Mouse (Mus musculus) adrenal gland, adult 2 months (tissue): ENCODE data around the gene Frmpd4. TPM values are rescaled to one million over a fixed set of nuclear protein-coding genes. Genes with fewer than 3 reads are reported as not detected.

Experiments used
- DNase-seq: peaks from one replicate; pipeline ENCODE4 v3.0.0; 2021
- polyA plus RNA-seq: library from polyadenylated mRNA; depleted of rRNA; stranded (reverse); fragments of >200 nt; gene quantifications from 2 replicates; pipeline ENCODE4 v1.2.3, GENCODE M21; 2012; rRNA removed
- total RNA-seq, 2 experiments: library from RNA; stranded (reverse); gene quantifications; 2 replicates each; pipeline ENCODE4 v1.2.3; 2021

Frmpd4 gene
- total and polyA plus RNA-seq, 3 experiments, result 0.64 to 4.4 (median 3.9) TPM

GRCm38 (mm10) chrX:167552827-167553226, 1024.2 kb downstream of the Frmpd4 start:
- DNase-seq, result no peak

GRCm38 (mm10) chrX:167523151-167523550, 1053.9 kb downstream of the Frmpd4 start:
- DNase-seq, result no peak

GRCm38 (mm10) chrX:167522528-167522927, 1054.5 kb downstream of the Frmpd4 start:
- no peak for DNase-seq

GRCm38 (mm10) chrX:167518440-167518839, 1058.6 kb downstream of the Frmpd4 start:
- no peak for DNase-seq

GRCm38 (mm10) chrX:167497780-167498179, 1079.3 kb downstream of the Frmpd4 start:
- peak; percentile 50 for DNase-seq

- DNase-seq, result no peak
Observed at GRCm38 (mm10) chrX:167492265-167492664, 1084.8 kb downstream of the Frmpd4 start.

- no peak for DNase-seq
Observed at GRCm38 (mm10) chrX:167491589-167492207, 1085.3 kb downstream of the Frmpd4 start.

- DNase-seq, result peak; percentile 10
Observed at GRCm38 (mm10) chrX:167483409-167484177, 1093.4 kb downstream of the Frmpd4 start.

GRCm38 (mm10) chrX:167477636-167478035, 1099.4 kb downstream of the Frmpd4 start:
- DNase-seq, result no peak

GRCm38 (mm10) chrX:167434883-167435282, 1142.1 kb downstream of the Frmpd4 start:
- DNase-seq, result no peak

- no peak for DNase-seq
Observed at GRCm38 (mm10) chrX:167433950-167434349, 1143.1 kb downstream of the Frmpd4 start.

Other genes starting within 250 kb of the Frmpd4 start
- gene Msl3, start 96.7 kb upstream of the Frmpd4 start, total RNA-seq, result 10 to 100 TPM; 52.5 to 53.1 TPM
- gene Msl3, start 96.7 kb upstream of the Frmpd4 start, polyA plus RNA-seq, result 10.5 and 11.4 TPM in 2 replicates
- 1 to 10 TPM; 1.8 to 2.9 TPM for gene Arhgap6, start 217.9 kb upstream of the Frmpd4 start, total RNA-seq
- 0.83 and 0.92 TPM in 2 replicates for gene Arhgap6, start 217.9 kb upstream of the Frmpd4 start, polyA plus RNA-seq